Mouse (Mus musculus) testis, adult 2 months (tissue): Measurements from ENCODE around the gene Gm10226. TPM values are rescaled to one million over a fixed set of nuclear protein-coding genes. Genes with fewer than 3 reads are reported as not detected.
A peak's percentile ranks its signal among the peaks of the same experiment; 100 is the strongest.
"Not testable (repeated sequence)": the region's sequence is repeated elsewhere in the genome, so short reads cannot be mapped to it uniquely, and the experiment has no call there.

Source experiments
- H3K27ac ChIP-seq: fragments of 200-500 bp; 2 replicates; pipeline ENCODE4 v1.5.1; 2012; ENCODE audit warnings: low read depth, low read length; ENCODE audit not compliant: control insufficient read depth, insufficient read depth
- H3K27me3 ChIP-seq: fragments of 200-500 bp; 2 replicates; pipeline ENCODE4 v1.6.1; 2012; ENCODE audit warnings: mild to moderate bottlenecking, low read length, moderate library complexity; ENCODE audit not compliant: control insufficient read depth, insufficient read depth
- H3K36me3 ChIP-seq: fragments of 200-500 bp; 2 replicates; pipeline ENCODE4 v1.6.1; 2012; ENCODE audit warnings: mild to moderate bottlenecking, low read length; ENCODE audit not compliant: control insufficient read depth, insufficient read depth
- H3K4me1 ChIP-seq: fragments of 200-500 bp; 2 replicates; pipeline ENCODE4 v1.6.1; 2012; ENCODE audit warnings: low read length; ENCODE audit not compliant: control insufficient read depth, insufficient read depth
- H3K4me3 ChIP-seq: fragments of 200-500 bp; 2 replicates; pipeline ENCODE4 v1.5.1; 2012; ENCODE audit warnings: low read depth, mild to moderate bottlenecking, low read length, moderate library complexity, mixed read lengths; ENCODE audit not compliant: control insufficient read depth
- CTCF ChIP-seq: fragments of 200-500 bp; IDR thresholded peaks from 2 replicates; pipeline ENCODE4 v1.5.1; 2012; ENCODE audit warnings: low read depth, mild to moderate bottlenecking, inconsistent platforms, low read length, moderate library complexity; ENCODE audit not compliant: control insufficient read depth, insufficient read depth, insufficient replicate concordance
- POLR2A ChIP-seq: fragments of 200-500 bp; IDR thresholded peaks from 2 replicates; pipeline ENCODE4 v1.6.1; 2012; ENCODE audit warnings: low read depth, mild to moderate bottlenecking, inconsistent platforms, low read length, moderate library complexity; ENCODE audit not compliant: control insufficient read depth
- polyA plus RNA-seq: library from polyadenylated mRNA; depleted of rRNA; stranded (reverse); fragments of >200 nt; gene quantifications from 2 replicates; pipeline ENCODE4 v1.2.3, GENCODE M21; 2012; rRNA removed

Gm10226 gene
- not detected in 2 replicates for polyA plus RNA-seq

GRCm38 (mm10) chr17:21691560-21691959 lies at the start of gene Gm10226:
Gm10226 (plus strand) TSS chr17:21691860.
- H3K36me3 ChIP-seq: no peaks in the 10 kb centered on the region
- H3K27ac ChIP-seq: no peak within 1 kb of the TSS
- H3K4me1 ChIP-seq: no peaks in the 10 kb centered on the region
- H3K4me3 ChIP-seq: no peak within 1 kb of the TSS
- TF ChIP-seq POLR2A (no peak), CTCF (no peak)
- no peaks in the 10 kb centered on the region for H3K27me3 ChIP-seq

GRCm38 (mm10) chr17:21648791-21649190 lies 42.9 kb upstream of the Gm10226 start:
- H3K27me3 ChIP-seq: no peaks in the 10 kb centered on the region
- no peaks in the 10 kb centered on the region for H3K4me1 ChIP-seq
- TF ChIP-seq POLR2A: no peak
- TF ChIP-seq CTCF: no peak
- no peak overlapping the region for H3K27ac ChIP-seq
- H3K36me3 ChIP-seq: no peaks in the 10 kb centered on the region
- no peak overlapping the region for H3K4me3 ChIP-seq

- Histone ChIP-seq H3K27ac (peak overlapping the region; percentile 66; the same call in 1 of the 2 replicates), H3K4me3 (peak overlapping the region; percentile 38), H3K4me1 (no peaks in the 10 kb centered on the region), H3K36me3 (no peaks in the 10 kb centered on the region), H3K27me3 (no peaks in the 10 kb centered on the region)
- TF ChIP-seq CTCF (no peak), POLR2A (no peak)
These were observed 41.7 kb upstream of the Gm10226 start for GRCm38 (mm10) chr17:21649936-21650335.

GRCm38 (mm10) chr17:21650364-21650907 lies 41.2 kb upstream of the Gm10226 start, which contains the start of gene Zfp983:
Zfp983 (plus strand) TSS chr17:21650624.
- Histone ChIP-seq H3K4me3 (peak within 1 kb of the TSS; percentile 84), H3K27ac (peak within 1 kb of the TSS; percentile 82)
- H3K27me3 ChIP-seq, H3K36me3 ChIP-seq, H3K4me1 ChIP-seq: not testable (repeated sequence)

- H3K36me3 ChIP-seq, H3K27ac ChIP-seq, H3K4me1 ChIP-seq, H3K27me3 ChIP-seq: not testable (repeated sequence)
- peak overlapping the region; percentile 65; the same call in 1 of the 2 replicates for H3K4me3 ChIP-seq
These were observed 12.8 kb upstream of the Gm10226 start for GRCm38 (mm10) chr17:21678826-21679225.

- H3K4me1 ChIP-seq: peaks cover 3% of the 10 kb centered on the region
- no peaks in the 10 kb centered on the region for H3K27me3 ChIP-seq
- peak overlapping the region; percentile 87 for H3K27ac ChIP-seq
- H3K4me3 ChIP-seq: peak overlapping the region; percentile 88
- peak; percentile 61; the same call in 1 of the 2 replicates for TF ChIP-seq POLR2A
- TF ChIP-seq CTCF: no peak
- H3K36me3 ChIP-seq: no peaks in the 10 kb centered on the region
These were observed 12.2 kb upstream of the Gm10226 start for GRCm38 (mm10) chr17:21679273-21680018.

GRCm38 (mm10) chr17:21680019-21680376 lies 11.7 kb upstream of the Gm10226 start:
- H3K4me3 ChIP-seq: peak overlapping the region; percentile 88
- H3K4me1 ChIP-seq, H3K27me3 ChIP-seq, H3K36me3 ChIP-seq: not testable (repeated sequence)
- H3K27ac ChIP-seq: peak overlapping the region; percentile 76

- TF ChIP-seq POLR2A (no peak), CTCF (no peak)
- Histone ChIP-seq H3K4me1 (no peaks in the 10 kb centered on the region), H3K4me3 (no peak overlapping the region), H3K27me3 (no peaks in the 10 kb centered on the region), H3K36me3 (no peaks in the 10 kb centered on the region), H3K27ac (no peak overlapping the region)
These were observed 1.7 kb downstream of the Gm10226 start for GRCm38 (mm10) chr17:21693342-21693741.
